8 mouse cellular contexts compared by ENCODE assay signal in the genomic region with DNA sequence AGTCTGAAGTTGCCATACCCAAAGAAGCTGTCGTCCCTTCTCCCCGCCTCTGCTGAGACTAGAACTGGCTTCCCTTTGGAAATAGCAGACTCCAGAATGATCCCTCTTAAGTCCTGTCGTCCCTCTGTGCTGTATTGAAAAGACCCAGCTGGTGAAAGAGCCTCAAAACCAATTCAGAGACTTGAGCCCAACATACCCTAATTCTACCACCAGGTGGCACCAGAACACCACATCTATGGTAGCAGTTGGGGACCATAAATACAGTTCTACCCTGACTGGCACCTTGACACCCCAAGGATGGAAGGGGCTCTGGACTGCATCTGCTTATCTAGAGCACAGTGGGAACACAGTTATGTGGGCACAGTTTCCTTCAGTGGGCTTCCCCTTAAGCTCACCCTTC. TPM values are rescaled to one million over a fixed set of nuclear protein-coding genes. Genes with fewer than 3 reads are reported as not detected.
DNase-seq lines count a peak whose midpoint lies in the region; ATAC-seq and TF ChIP-seq lines count a peak whose summit lies in the region.

No protein-coding gene starts in this region.

- DNase-seq in G1E (ENCODE audit: low spot score) = peak; percentile 36
- peak; percentile 89 for DNase-seq in hindbrain, embryonic 11.5 days (ENCODE audit: low spot score)
- DNase-seq in layer of hippocampus, adult 8-10 months (ENCODE audit: low spot score in 2 of 2) = peak; percentile 79 to 90
- peak; percentile 83 for DNase-seq in lung, postnatal 14 days
- DNase-seq in right cerebral cortex, adult 18-20 months = peak; percentile 75

- no peak for TF ChIP-seq POLR2A in bone marrow, adult 2 months (IDR thresholded peaks at IDR 0.05; ENCODE audit: borderline replicate concordance, control insufficient read depth, low read depth, low read length)

- no peak overlapping the region for H3K4me2 ChIP-seq in hindbrain, embryonic 11.5 days (replicated peaks; ENCODE audit: low read depth, low read length)

- H3K9ac ChIP-seq in hindbrain, embryonic 11.5 days (ENCODE audit: low read depth, low read length) = no peak overlapping the region

- no peak overlapping the region for H3K27ac ChIP-seq in bone marrow, adult 2 months (ENCODE audit: control insufficient read depth, insufficient read depth, low read depth, low read length, poor library complexity)
- H3K27ac ChIP-seq in hindbrain, embryonic 11.5 days (ENCODE audit: low read depth, low read length) = no peak overlapping the region

- peak; percentile 76 for TF ChIP-seq CTCF in G1E (IDR thresholded peaks at IDR 0.05; ENCODE audit: low read depth, low read length)
- TF ChIP-seq CTCF in bone marrow, adult 2 months (IDR thresholded peaks at IDR 0.05; ENCODE audit: control insufficient read depth, insufficient read depth, low read length) = peak; percentile 58

- no peaks in the 10 kb centered on the region for H3K36me3 ChIP-seq in G1E (replicated peaks)
- no peaks in the 10 kb centered on the region for H3K36me3 ChIP-seq in hindbrain, embryonic 11.5 days (ENCODE audit: control insufficient read depth, insufficient read depth, low read length)

- 8% methylated on average over 3 of the region's 3 CpGs for WGBS in bone marrow, adult 2 months
- 4% methylated on average over 3 of the region's 3 CpGs for WGBS in hindbrain, embryonic 11.5 days

- H3K4me3 ChIP-seq in G1E (ENCODE audit: low read depth, low read length) = no peak overlapping the region
- H3K4me3 ChIP-seq in bone marrow, adult 2 months (replicated peaks; ENCODE audit: control insufficient read depth, low read depth, low read length) = no peak overlapping the region
- no peak overlapping the region for H3K4me3 ChIP-seq in hindbrain, embryonic 11.5 days (ENCODE audit: low read depth, low read length)

- H3K9me3 ChIP-seq in G1E (replicated peaks) = no peaks in the 10 kb centered on the region
- no peaks in the 10 kb centered on the region for H3K9me3 ChIP-seq in hindbrain, embryonic 11.5 days (ENCODE audit: control insufficient read depth, low read length)

- peaks cover 16% of the 10 kb centered on the region for H3K27me3 ChIP-seq in G1E (ENCODE audit: insufficient read depth, low read length)
- peaks cover 3% of the 10 kb centered on the region for H3K27me3 ChIP-seq in hindbrain, embryonic 11.5 days (ENCODE audit: control insufficient read depth, insufficient read depth, low read length)

- no peak for ATAC-seq in G1E (ENCODE audit: extremely low read depth, insufficient number of reproducible peaks, low FRiP score, poor library complexity, severe bottlenecking)
- peak; percentile 47; the same call in 1 of the 2 replicates for ATAC-seq in erythroid progenitor cell, adult 5-6 weeks (replicated peaks; ENCODE audit: low FRiP score, poor library complexity, severe bottlenecking)
- ATAC-seq in hindbrain, embryonic 11.5 days (ENCODE audit: low FRiP score) = peak; percentile 48
- ATAC-seq in inflammation-experienced regulatory T-cells, adult 6 months = no peak

- H3K4me1 ChIP-seq in G1E (ENCODE audit: insufficient read depth, low read depth, low read length) = peaks cover 1% of the 10 kb centered on the region; the same call in 1 of the 2 replicates
- no peaks in the 10 kb centered on the region for H3K4me1 ChIP-seq in bone marrow, adult 2 months (ENCODE audit: control insufficient read depth, insufficient read depth, low read length)
- H3K4me1 ChIP-seq in hindbrain, embryonic 11.5 days (replicated peaks; ENCODE audit: control insufficient read depth, insufficient read depth, low read length) = no peaks in the 10 kb centered on the region

RNA-seq across cellular contexts. Expression of a gene that starts 7.6 kb away (rescaled TPM):
- total RNA-seq in G1E (2014; fragmentation: Nextera tagmentation) (not detected in 2 replicates), G1E (2017) (0.06 TPM in 1 of 2 replicates, not detected in the other)
- polyA plus RNA-seq in G1E (2012) = not detected in 2 replicates
- polyA plus RNA-seq in bone marrow, adult 2 months (2011; ENCODE audit: insufficient read depth, insufficient read length, low replicate concordance, missing spikeins) = not detected in 2 replicates
- total RNA-seq in erythroid progenitor cell, adult 5-6 weeks (2015; ENCODE audit: low replicate concordance) = not detected in 2 replicates
- not detected in 2 replicates for total RNA-seq in erythroid progenitor cell, adult 5-6 weeks (2017; ENCODE audit: low replicate concordance)
- polyA plus RNA-seq in hindbrain, embryonic 11.5 days (2014; fragmentation: Nextera tagmentation; extraction: Ambion mirVana) = 0.59 and 0.69 TPM in 2 replicates
- 10 to 100 TPM; 47.8 to 70.9 (median 54.8) TPM for total RNA-seq in layer of hippocampus, adult 8-10 months (2022)
- polyA plus RNA-seq in inflammation-experienced regulatory T-cells, adult 6 months (2017; shearing (Covaris generic)) = not detected

RNA-seq across cellular contexts. Expression of a gene that starts 33.0 kb away (rescaled TPM):
- total RNA-seq in G1E (2014; fragmentation: Nextera tagmentation) = 0.53 and 1.1 TPM in 2 replicates
- total RNA-seq in G1E (2017) = 0.12 TPM in 1 of 2 replicates, not detected in the other
- polyA plus RNA-seq in G1E (2012) = 0.51 and 0.52 TPM in 2 replicates
- 1.00 and 2.9 TPM in 2 replicates for polyA plus RNA-seq in bone marrow, adult 2 months (2011; ENCODE audit: insufficient read depth, insufficient read length, low replicate concordance, missing spikeins)
- total RNA-seq in erythroid progenitor cell, adult 5-6 weeks (2015; ENCODE audit: low replicate concordance) = not detected in 2 replicates
- 1.4 TPM in 1 of 2 replicates, not detected in the other for total RNA-seq in erythroid progenitor cell, adult 5-6 weeks (2017; ENCODE audit: low replicate concordance)
- polyA plus RNA-seq in hindbrain, embryonic 11.5 days (2014; fragmentation: Nextera tagmentation; extraction: Ambion mirVana) = 1.7 TPM in 2 replicates
- 1 to 10 TPM; 1.4 to 3.4 (median 1.9) TPM for total RNA-seq in layer of hippocampus, adult 8-10 months (2022)
- under 1 TPM in 2 of 3 experiments, not detected in 1; 0.30 to 0.73 TPM for polyA plus RNA-seq in inflammation-experienced regulatory T-cells, adult 6 months (2017; shearing (Covaris generic))

Comparison
In these comparisons a context has a peak if more than half of its experiments do, and no peak if none do; other contexts are left out.
1. ATAC-seq: peak in erythroid progenitor cell, adult 5-6 weeks (single experiment) and hindbrain, embryonic 11.5 days (single experiment); none in G1E (single experiment) and inflammation-experienced regulatory T-cells, adult 6 months (single experiment).
2. DNase-seq: peak in every context shown above with its lines; median percentile 89 in hindbrain, embryonic 11.5 days; 84 in layer of hippocampus, adult 8-10 months; 83 in lung, postnatal 14 days; 75 in right cerebral cortex, adult 18-20 months; 36 in G1E.